Mouse (Mus musculus) granulocyte monocyte progenitor cell, adult 5-6 weeks (primary cell): Measurements from ENCODE around the gene Atp10b. TPM values are rescaled to one million over a fixed set of nuclear protein-coding genes. Genes with fewer than 3 reads are reported as not detected.

Source experiments
- ATAC-seq: replicated peaks from 2 replicates; pipeline ENCODE4 v1.8.0; 2016; ENCODE audit warnings: mild to moderate bottlenecking, moderate TSS enrichment, inconsistent platforms; ENCODE audit not compliant: poor library complexity, severe bottlenecking
- total RNA-seq, 2 experiments: library from RNA; stranded (forward) in 1 of 2; stranded (reverse) in 1 of 2; fragments of 200-712, 200-1000 nt in 1 of 2; fragments of >200 nt in 1 of 2; fragmentation: Nextera tagmentation in 1 of 2; gene quantifications; 2 replicates each; pipeline ENCODE4 v1.2.3; 2014 to 2017

Gene Atp10b
- total RNA-seq, 2 experiments from 2014 or later, result not detected

- ATAC-seq, result no peak
Measured at GRCm38 (mm10) chr11:43311000-43311399, 161.3 kb downstream of the Atp10b start.

Other genes with a start within 250 kb of the Atp10b start
- not detected in 2 replicates for gene Gm9972, start 114.1 kb upstream of the Atp10b start, total RNA-seq (2014; fragmentation: Nextera tagmentation)
- gene Gm9972, start 114.1 kb upstream of the Atp10b start, total RNA-seq (2017), result not detected in 2 replicates